Mouse (Mus musculus): ENCODE data around the gene Upk1a. TPM values are rescaled to one million over a fixed set of nuclear protein-coding genes. Genes with fewer than 3 reads are reported as not detected.
A peak's percentile ranks its signal among the peaks of the same experiment; 100 is the strongest.

Gene Upk1a
- polyA plus RNA-seq, 1 experiment from 2014 or later, result 0.73 TPM

GRCm38 (mm10) chr7:30553810-30554584 lies 58.6 kb downstream of the Upk1a start:
- peak overlapping the region; percentile 70; the same call in 1 of the 2 replicates for H3K9ac ChIP-seq (replicated peaks)
- H3K4me3 ChIP-seq (replicated peaks), result peak overlapping the region; percentile 65
- peaks cover 34% of the 10 kb centered on the region for H3K4me1 ChIP-seq (replicated peaks)
- H3K4me2 ChIP-seq (replicated peaks), result peak overlapping the region; percentile 85
- H3K9me3 ChIP-seq, result no peaks in the 10 kb centered on the region
- peaks cover 8% of the 10 kb centered on the region; the same call in 1 of the 2 replicates for H3K27me3 ChIP-seq
- H3K36me3 ChIP-seq, result peaks cover 44% of the 10 kb centered on the region
- ATAC-seq, result no peak
- 86% methylated on average over 22 of the region's 22 CpGs for WGBS
- H3K27ac ChIP-seq, result no peak overlapping the region

Small RNAs within 50 kb of the gene (microRNA-seq; reads per million reads assigned to microRNA genes)
- gene Mir3569, result not detected

Other genes starting within 250 kb of the Upk1a start
- gene Tyrobp, start 199.1 kb downstream of the Upk1a start, polyA plus RNA-seq (2015; fragmentation: Nextera tagmentation; extraction: Ambion mirVana), result 21.0 and 23.8 TPM in 2 replicates
- gene Hcst, start 193.0 kb downstream of the Upk1a start, polyA plus RNA-seq (2015; fragmentation: Nextera tagmentation; extraction: Ambion mirVana), result 0.54 TPM in 1 of 2 replicates, not detected in the other
- gene Nfkbid, start 191.1 kb downstream of the Upk1a start, polyA plus RNA-seq (2015; fragmentation: Nextera tagmentation; extraction: Ambion mirVana), result 1.2 and 1.3 TPM in 2 replicates
- gene Aplp1, start 167.3 kb downstream of the Upk1a start, polyA plus RNA-seq (2015; fragmentation: Nextera tagmentation; extraction: Ambion mirVana), result 521 and 559 TPM in 2 replicates
- gene Kirrel2, start 155.2 kb downstream of the Upk1a start, polyA plus RNA-seq (2015; fragmentation: Nextera tagmentation; extraction: Ambion mirVana), result 3.1 and 3.6 TPM in 2 replicates
- gene Nphs1, start 154.5 kb downstream of the Upk1a start, polyA plus RNA-seq (2015; fragmentation: Nextera tagmentation; extraction: Ambion mirVana), result 0.78 and 0.94 TPM in 2 replicates
- not detected in 2 replicates for gene Prodh2, start 119.2 kb downstream of the Upk1a start, polyA plus RNA-seq (2015; fragmentation: Nextera tagmentation; extraction: Ambion mirVana)
- gene Arhgap33, start 77.8 kb downstream of the Upk1a start, polyA plus RNA-seq (2015; fragmentation: Nextera tagmentation; extraction: Ambion mirVana), result 106 and 114 TPM in 2 replicates
- 5.7 and 6.6 TPM in 2 replicates for gene Hspb6, start 60.7 kb downstream of the Upk1a start, polyA plus RNA-seq (2015; fragmentation: Nextera tagmentation; extraction: Ambion mirVana)
- gene Proser3, start 60.5 kb downstream of the Upk1a start, polyA plus RNA-seq (2015; fragmentation: Nextera tagmentation; extraction: Ambion mirVana), result 8.7 and 12.3 TPM in 2 replicates
- gene Lin37, start 53.0 kb downstream of the Upk1a start, polyA plus RNA-seq (2015; fragmentation: Nextera tagmentation; extraction: Ambion mirVana), result 54.4 and 60.4 TPM in 2 replicates
- 92.5 and 102 TPM in 2 replicates for gene U2af1l4, start 49.5 kb downstream of the Upk1a start, polyA plus RNA-seq (2015; fragmentation: Nextera tagmentation; extraction: Ambion mirVana)
- gene Gm49396, start 49.5 kb downstream of the Upk1a start, polyA plus RNA-seq (2015; fragmentation: Nextera tagmentation; extraction: Ambion mirVana), result 20.7 and 22.6 TPM in 2 replicates
- 131 and 133 TPM in 2 replicates for gene Psenen, start 49.2 kb downstream of the Upk1a start, polyA plus RNA-seq (2015; fragmentation: Nextera tagmentation; extraction: Ambion mirVana)
- 4.8 and 6.6 TPM in 2 replicates for gene Igflr1, start 47.4 kb downstream of the Upk1a start, polyA plus RNA-seq (2015; fragmentation: Nextera tagmentation; extraction: Ambion mirVana)
- 12.9 and 13.3 TPM in 2 replicates for gene Kmt2b, start 24.1 kb downstream of the Upk1a start, polyA plus RNA-seq (2015; fragmentation: Nextera tagmentation; extraction: Ambion mirVana)
- gene Zbtb32, start 13.9 kb downstream of the Upk1a start, polyA plus RNA-seq (2015; fragmentation: Nextera tagmentation; extraction: Ambion mirVana), result 0.14 and 0.31 TPM in 2 replicates
- 1,046 and 1,055 TPM in 2 replicates for gene Cox6b1, start 13.3 kb upstream of the Upk1a start, polyA plus RNA-seq (2015; fragmentation: Nextera tagmentation; extraction: Ambion mirVana)
- not detected in 2 replicates for gene Etv2, start 23.0 kb upstream of the Upk1a start, polyA plus RNA-seq (2015; fragmentation: Nextera tagmentation; extraction: Ambion mirVana)
- 130 and 153 TPM in 2 replicates for gene Rbm42, start 37.5 kb upstream of the Upk1a start, polyA plus RNA-seq (2015; fragmentation: Nextera tagmentation; extraction: Ambion mirVana)
- gene Haus5, start 52.1 kb upstream of the Upk1a start, polyA plus RNA-seq (2015; fragmentation: Nextera tagmentation; extraction: Ambion mirVana), result 34.2 and 37.0 TPM in 2 replicates
- not detected in 2 replicates for gene Pmis2, start 58.8 kb upstream of the Upk1a start, polyA plus RNA-seq (2015; fragmentation: Nextera tagmentation; extraction: Ambion mirVana)
- not detected in 2 replicates for gene 2200002J24Rik, start 86.1 kb upstream of the Upk1a start, polyA plus RNA-seq (2015; fragmentation: Nextera tagmentation; extraction: Ambion mirVana)
- gene Atp4a, start 99.4 kb upstream of the Upk1a start, polyA plus RNA-seq (2015; fragmentation: Nextera tagmentation; extraction: Ambion mirVana), result 0.62 and 1.3 TPM in 2 replicates
- gene Tmem147, start 116.7 kb upstream of the Upk1a start, polyA plus RNA-seq (2015; fragmentation: Nextera tagmentation; extraction: Ambion mirVana), result 200 and 203 TPM in 2 replicates
- gene Gapdhs, start 130.8 kb upstream of the Upk1a start, polyA plus RNA-seq (2015; fragmentation: Nextera tagmentation; extraction: Ambion mirVana), result 1.1 and 2.2 TPM in 2 replicates
- 2.3 TPM in 2 replicates for gene Sbsn, start 138.6 kb upstream of the Upk1a start, polyA plus RNA-seq (2015; fragmentation: Nextera tagmentation; extraction: Ambion mirVana)
- 0.27 and 0.57 TPM in 2 replicates for gene Dmkn, start 150.9 kb upstream of the Upk1a start, polyA plus RNA-seq (2015; fragmentation: Nextera tagmentation; extraction: Ambion mirVana)
- gene Krtdap, start 175.0 kb upstream of the Upk1a start, polyA plus RNA-seq (2015; fragmentation: Nextera tagmentation; extraction: Ambion mirVana), result not detected in 2 replicates
- gene Ffar2, start 210.9 kb upstream of the Upk1a start, polyA plus RNA-seq (2015; fragmentation: Nextera tagmentation; extraction: Ambion mirVana), result 0.17 and 0.50 TPM in 2 replicates
- gene Ffar3, start 243.3 kb upstream of the Upk1a start, polyA plus RNA-seq (2015; fragmentation: Nextera tagmentation; extraction: Ambion mirVana), result not detected in 2 replicates
- not detected in 2 replicates for gene Ffar1, start 248.7 kb upstream of the Upk1a start, polyA plus RNA-seq (2015; fragmentation: Nextera tagmentation; extraction: Ambion mirVana)